Mouse (Mus musculus): ENCODE results near the gene Trp53bp1. TPM values are rescaled to one million over a fixed set of nuclear protein-coding genes. Genes with fewer than 3 reads are reported as not detected.

Trp53bp1 gene
- polyA plus RNA-seq, 1 experiment: 175 TPM

DNA sequence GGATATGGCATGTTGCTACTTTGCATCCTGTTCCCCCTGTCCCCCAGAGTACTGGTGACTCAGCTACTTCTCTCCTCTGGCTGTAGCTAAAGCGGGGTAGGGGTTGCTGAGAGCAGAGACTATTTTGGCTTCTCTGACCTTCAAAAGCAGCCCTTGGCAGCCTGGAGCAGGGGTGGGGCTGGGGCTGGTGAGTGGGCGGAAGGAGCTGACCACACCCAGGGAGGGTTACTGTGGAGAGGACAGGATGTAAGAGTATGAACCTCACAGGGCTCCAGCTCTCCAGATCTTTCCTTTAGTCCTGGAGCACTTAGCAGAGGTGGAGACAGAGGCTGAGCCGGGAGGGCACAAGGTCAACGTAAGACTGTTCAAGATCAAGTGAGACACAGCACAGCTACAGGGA lies 23.0 kb upstream of the Trp53bp1 start:
- peak; percentile 2 for DNase-seq (ENCODE audit: low read depth)
- TF ChIP-seq CTCF (IDR thresholded peaks at IDR 0.05; ENCODE audit: borderline replicate concordance, extremely low read depth, insufficient read depth, insufficient read length) (no peak), POLR2A (IDR thresholded peaks at IDR 0.05; ENCODE audit: borderline replicate concordance, extremely low read depth, insufficient read depth, insufficient read length, poor library complexity, severe bottlenecking) (no peak)

DNA sequence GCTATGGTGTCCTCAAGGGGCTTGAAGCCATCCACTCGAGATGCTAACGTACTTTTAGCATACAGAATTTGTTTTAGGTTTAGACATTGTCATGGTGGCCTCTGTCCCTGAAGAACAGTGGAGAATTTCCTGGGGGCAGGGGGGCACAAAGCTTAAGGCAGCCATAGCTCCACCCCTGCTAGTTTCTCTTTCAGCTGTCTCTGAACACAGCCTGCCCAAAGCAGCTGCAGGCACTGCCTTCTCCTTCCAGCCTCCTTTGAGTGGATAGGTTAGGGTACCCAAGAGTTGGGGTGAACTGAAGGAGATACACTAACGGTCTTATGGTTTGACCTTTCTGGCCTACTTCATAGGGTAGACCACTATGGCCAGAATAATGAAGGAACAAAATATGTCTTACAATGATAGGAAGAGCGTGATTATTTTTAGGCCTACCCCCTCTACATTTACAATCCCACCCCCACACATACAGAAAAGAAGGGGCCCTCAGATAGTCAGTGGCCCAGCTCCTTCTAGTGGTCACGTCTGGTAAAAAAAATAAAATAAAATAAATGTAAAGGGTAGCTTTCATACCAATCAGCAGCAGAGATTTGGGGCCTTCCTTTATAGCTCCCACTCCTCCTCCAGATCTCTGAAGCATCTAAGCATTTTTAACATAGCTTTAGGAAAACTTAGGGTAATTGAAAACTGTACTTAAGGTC lies 21.3 kb upstream of the Trp53bp1 start:
- no peak; the same call in 1 of the 2 replicates for TF ChIP-seq CTCF (IDR thresholded peaks at IDR 0.05; ENCODE audit: borderline replicate concordance, extremely low read depth, insufficient read depth, insufficient read length)
- no peak for TF ChIP-seq POLR2A (IDR thresholded peaks at IDR 0.05; ENCODE audit: borderline replicate concordance, extremely low read depth, insufficient read depth, insufficient read length, poor library complexity, severe bottlenecking)
- DNase-seq (ENCODE audit: low read depth): no peak

DNA sequence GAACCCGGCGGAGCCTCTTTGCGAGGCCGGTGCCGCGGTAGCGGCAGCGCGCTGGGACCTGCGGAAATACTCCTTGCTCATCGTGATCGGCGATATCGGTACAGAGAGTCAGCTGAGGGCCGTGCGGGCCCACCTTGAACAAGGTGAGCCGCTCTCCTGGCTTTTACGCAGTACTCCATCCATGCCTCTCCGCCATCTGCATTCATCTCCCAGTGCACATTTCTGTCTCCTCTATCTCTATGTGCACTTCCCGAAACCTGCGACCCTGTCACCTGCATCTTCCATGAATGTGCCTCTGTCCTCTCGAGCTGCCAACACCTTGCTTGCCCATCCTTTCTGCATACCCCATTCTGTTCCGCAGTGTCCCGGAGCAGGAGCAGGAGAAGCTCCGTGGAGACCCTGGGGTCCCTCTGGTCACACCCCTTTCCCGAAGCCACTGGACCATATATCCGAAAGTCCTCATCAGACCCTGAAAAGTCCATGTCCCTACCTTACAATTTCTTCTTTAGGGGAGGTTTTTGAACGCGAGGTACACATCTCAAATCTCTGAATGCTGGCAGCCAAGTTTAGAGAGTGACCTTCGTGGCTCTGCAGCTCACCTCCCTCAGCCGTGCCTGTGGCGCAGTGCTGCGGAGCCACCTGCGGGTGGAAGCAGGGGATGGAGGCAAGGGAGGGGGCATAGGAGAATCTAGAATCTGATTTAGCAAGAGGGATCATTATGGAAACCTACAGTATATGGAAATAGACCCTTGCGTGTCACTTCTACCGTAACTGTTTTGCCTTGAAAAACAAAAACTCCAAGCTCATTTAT lies 18.7 kb upstream of the Trp53bp1 start:
- DNase-seq (ENCODE audit: low read depth): peak; percentile 48
- no peak for TF ChIP-seq POLR2A (IDR thresholded peaks at IDR 0.05; ENCODE audit: borderline replicate concordance, extremely low read depth, insufficient read depth, insufficient read length, poor library complexity, severe bottlenecking)
- peak; percentile 33; the same call in 1 of the 2 replicates for TF ChIP-seq CTCF (IDR thresholded peaks at IDR 0.05; ENCODE audit: borderline replicate concordance, extremely low read depth, insufficient read depth, insufficient read length)

GRCm38 (mm10) chr2:121288901-121289729 lies 17.9 kb upstream of the Trp53bp1 start, which contains the start of gene Map1a:
Map1a (plus strand) TSS chr2:121289600.
- peak; percentile 99 for DNase-seq (ENCODE audit: low read depth)
- peak; percentile 62; the same call in 1 of the 2 replicates for TF ChIP-seq POLR2A (IDR thresholded peaks at IDR 0.05; ENCODE audit: borderline replicate concordance, extremely low read depth, insufficient read depth, insufficient read length, poor library complexity, severe bottlenecking)
- TF ChIP-seq CTCF (IDR thresholded peaks at IDR 0.05; ENCODE audit: borderline replicate concordance, extremely low read depth, insufficient read depth, insufficient read length): no peak

DNA sequence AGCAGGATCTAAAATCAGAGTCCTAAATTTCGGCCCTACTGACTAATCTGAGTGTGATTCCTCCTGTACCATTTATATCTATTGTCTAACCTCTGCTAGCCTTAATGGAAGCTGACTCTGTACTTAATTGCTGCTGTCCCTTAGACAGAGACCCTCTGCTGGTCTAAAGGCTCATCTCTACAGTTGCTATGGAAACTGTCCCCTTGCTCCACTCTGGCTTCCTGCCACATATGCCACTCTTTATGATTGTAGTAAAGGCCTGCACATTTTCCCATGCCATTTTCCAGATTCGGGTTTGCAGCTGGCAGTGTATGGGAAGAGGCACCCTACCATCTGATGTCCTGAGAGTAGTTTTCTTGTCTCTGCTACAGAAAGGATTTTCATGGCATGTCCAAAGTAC lies 16.6 kb upstream of the Trp53bp1 start:
- TF ChIP-seq POLR2A (IDR thresholded peaks at IDR 0.05; ENCODE audit: borderline replicate concordance, extremely low read depth, insufficient read depth, insufficient read length, poor library complexity, severe bottlenecking) (no peak), CTCF (IDR thresholded peaks at IDR 0.05; ENCODE audit: borderline replicate concordance, extremely low read depth, insufficient read depth, insufficient read length) (no peak)
- DNase-seq (ENCODE audit: low read depth): peak; percentile 78

- peak; percentile 83 for DNase-seq (ENCODE audit: low read depth)
- TF ChIP-seq CTCF (IDR thresholded peaks at IDR 0.05; ENCODE audit: borderline replicate concordance, extremely low read depth, insufficient read depth, insufficient read length) (no peak), POLR2A (IDR thresholded peaks at IDR 0.05; ENCODE audit: borderline replicate concordance, extremely low read depth, insufficient read depth, insufficient read length, poor library complexity, severe bottlenecking) (no peak)
Measured at GRCm38 (mm10) chr2:121271928-121272516, 815 bp upstream of the Trp53bp1 start.

DNA sequence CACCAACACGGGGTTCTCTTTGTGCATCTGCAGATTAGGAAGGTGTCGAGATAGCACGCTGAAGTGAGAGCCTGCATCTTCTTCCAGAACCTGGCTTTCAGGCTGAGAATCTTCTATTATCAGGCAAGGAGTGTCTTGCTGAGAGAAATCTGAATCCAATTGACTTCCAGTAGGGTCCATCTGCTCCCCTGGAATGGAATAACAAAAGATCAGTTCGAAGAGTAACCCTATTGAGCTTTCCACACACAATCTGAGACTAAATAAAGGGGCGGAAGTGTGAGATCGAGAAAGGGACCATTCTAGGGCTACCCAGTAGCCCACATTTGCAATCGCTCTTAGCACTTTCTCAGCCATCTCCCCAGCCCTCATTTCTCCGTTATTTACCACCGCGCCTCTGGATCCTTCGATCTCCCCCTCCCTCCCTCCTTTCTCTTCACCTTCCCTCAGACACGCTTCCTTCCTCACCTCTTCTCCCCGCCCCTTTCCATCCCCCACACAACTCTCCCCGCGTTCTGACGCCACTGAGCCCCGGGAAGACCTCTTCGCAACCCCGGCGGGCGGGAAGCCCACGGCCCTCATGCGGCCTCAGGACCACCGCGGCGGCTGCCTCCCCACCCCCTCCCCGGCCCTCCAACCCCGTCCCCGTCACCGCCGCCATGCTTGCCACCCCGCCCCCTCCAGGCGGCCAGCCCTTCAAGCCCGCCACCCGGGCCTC lies 529 bp downstream of the Trp53bp1 start:
- TF ChIP-seq POLR2A (IDR thresholded peaks at IDR 0.05; ENCODE audit: borderline replicate concordance, extremely low read depth, insufficient read depth, insufficient read length, poor library complexity, severe bottlenecking): no peak
- TF ChIP-seq CTCF (IDR thresholded peaks at IDR 0.05; ENCODE audit: borderline replicate concordance, extremely low read depth, insufficient read depth, insufficient read length): no peak
- DNase-seq (ENCODE audit: low read depth): peak; percentile 47

- TF ChIP-seq POLR2A (IDR thresholded peaks at IDR 0.05; ENCODE audit: borderline replicate concordance, extremely low read depth, insufficient read depth, insufficient read length, poor library complexity, severe bottlenecking): no peak
Measured at GRCm38 (mm10) chr2:121268446-121268845, 2.8 kb downstream of the Trp53bp1 start.

DNA sequence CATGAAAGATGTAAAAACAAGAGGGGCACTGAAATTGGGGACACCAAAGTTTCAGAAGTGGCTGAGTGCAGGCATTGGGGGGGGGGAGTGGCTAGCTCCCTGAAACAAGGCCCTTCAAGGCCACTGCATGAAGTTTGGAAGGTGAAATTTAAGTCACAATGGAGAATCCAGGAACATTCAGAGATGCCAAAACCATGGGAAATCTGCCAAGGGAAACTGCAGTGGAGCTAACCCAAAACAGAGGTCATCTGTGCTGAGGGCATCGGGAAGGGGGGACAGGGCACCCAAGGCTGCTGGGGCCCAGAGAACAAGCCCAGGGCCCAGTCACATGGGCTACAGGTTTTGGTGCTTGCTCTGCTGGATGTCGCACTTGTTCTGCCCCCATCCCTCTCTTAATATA lies 21.4 kb downstream of the Trp53bp1 start:
- TF ChIP-seq POLR2A (IDR thresholded peaks at IDR 0.05; ENCODE audit: borderline replicate concordance, extremely low read depth, insufficient read depth, insufficient read length, poor library complexity, severe bottlenecking) (no peak), CTCF (IDR thresholded peaks at IDR 0.05; ENCODE audit: borderline replicate concordance, extremely low read depth, insufficient read depth, insufficient read length) (no peak)
- no peak for DNase-seq (ENCODE audit: low read depth)

More at GRCm38 (mm10) chr2:121268446-121268845, 2.8 kb downstream of the Trp53bp1 start:
- no peak for DNase-seq (ENCODE audit: low read depth)

- DNase-seq (ENCODE audit: low read depth): no peak
- TF ChIP-seq POLR2A (IDR thresholded peaks at IDR 0.05; ENCODE audit: borderline replicate concordance, extremely low read depth, insufficient read depth, insufficient read length, poor library complexity, severe bottlenecking): no peak
- no peak for TF ChIP-seq CTCF (IDR thresholded peaks at IDR 0.05; ENCODE audit: borderline replicate concordance, extremely low read depth, insufficient read depth, insufficient read length)
Measured at GRCm38 (mm10) chr2:121244099-121244498, 27.1 kb downstream of the Trp53bp1 start.

All from brain, embryonic 14.5 days (tissue).